Mouse (Mus musculus) hematopoietic stem cell, adult 5-6 weeks (primary cell): ENCODE data around the gene Gtpbp3. TPM values are rescaled to one million over a fixed set of nuclear protein-coding genes. Genes with fewer than 3 reads are reported as not detected.

Source experiments
- ATAC-seq, 2 experiments: fragments of 125-278 bp in 1 of 2; replicated peaks in 1 of 2; 2 replicates each; pipeline ENCODE4 v1.8.0; 2016 to 2017; ENCODE audit warnings: inconsistent platforms in 2 of 2, mild to moderate bottlenecking in 2 of 2, moderate number of reproducible peaks in 2 of 2, low read depth in 1 of 2, moderate TSS enrichment in 1 of 2; ENCODE audit not compliant: low FRiP score in 2 of 2, poor library complexity in 2 of 2, severe bottlenecking in 2 of 2, insufficient read depth in 1 of 2, low TSS enrichment in 1 of 2
- total RNA-seq: library from RNA; stranded (forward); fragments of 172-1452, 232-1000 nt; gene quantifications from 2 replicates; pipeline ENCODE4 v1.2.3, GENCODE M21; 2017

Gtpbp3 gene
- total RNA-seq, 1 experiment from 2014 or later, result 8.8 TPM

- ATAC-seq, result no peak
Measured at GRCm38 (mm10) chr8:71466198-71466597, 21.7 kb upstream of the Gtpbp3 start.

- ATAC-seq, result no peak
Measured at GRCm38 (mm10) chr8:71467201-71467600, 20.7 kb upstream of the Gtpbp3 start.

- no peak for ATAC-seq
Measured at GRCm38 (mm10) chr8:71468001-71468400, 19.9 kb upstream of the Gtpbp3 start.

- ATAC-seq, result peak; percentile 76 to 83
Measured at GRCm38 (mm10) chr8:71468916-71469315, 19.0 kb upstream of the Gtpbp3 start, which contains the start of gene Dda1. Gene Dda1, plus strand, starts transcription at chr8:71469199.

- ATAC-seq, result no peak
Measured at GRCm38 (mm10) chr8:71469411-71469810, 18.5 kb upstream of the Gtpbp3 start.

GRCm38 (mm10) chr8:71470146-71470912 is 17.6 kb upstream of the Gtpbp3 start:
- no peak for ATAC-seq

GRCm38 (mm10) chr8:71470913-71471255 is 17.0 kb upstream of the Gtpbp3 start:
- ATAC-seq, result no peak

GRCm38 (mm10) chr8:71471861-71472260 is 16.0 kb upstream of the Gtpbp3 start:
- ATAC-seq, result no peak

GRCm38 (mm10) chr8:71472601-71473386 is 15.1 kb upstream of the Gtpbp3 start:
- no peak for ATAC-seq

- no peak for ATAC-seq
Measured at GRCm38 (mm10) chr8:71474344-71474743, 13.6 kb upstream of the Gtpbp3 start.

- ATAC-seq, result no peak
Measured at GRCm38 (mm10) chr8:71474785-71475701, 12.9 kb upstream of the Gtpbp3 start.

GRCm38 (mm10) chr8:71475702-71476075 is 12.2 kb upstream of the Gtpbp3 start:
- no peak for ATAC-seq

GRCm38 (mm10) chr8:71476099-71476940 is 11.6 kb upstream of the Gtpbp3 start:
- ATAC-seq, result peak; percentile 35 to 52; a peak in 2 of 4 replicates

GRCm38 (mm10) chr8:71477196-71477845 is 10.6 kb upstream of the Gtpbp3 start:
- no peak for ATAC-seq

GRCm38 (mm10) chr8:71478943-71479342 is 9.0 kb upstream of the Gtpbp3 start:
- ATAC-seq, result no peak

- ATAC-seq, result no peak
Measured at GRCm38 (mm10) chr8:71483932-71484331, 4.0 kb upstream of the Gtpbp3 start.
